Mouse (Mus musculus): ENCODE measurements around the gene Kcnh3. TPM values are rescaled to one million over a fixed set of nuclear protein-coding genes. Genes with fewer than 3 reads are reported as not detected.

Kcnh3 gene
- total RNA-seq (2018; cell fraction: chromatin; rRNA removed) = under 1 TPM in 8 of 26 experiments, not detected in 18; 0.20 to 0.87 (median 0.27) TPM
- under 1 TPM in 2 of 26 experiments, not detected in 24; 0.03 to 0.10 TPM for total RNA-seq (2018; cell fraction: cytosol; rRNA removed)
- under 1 TPM in 1 of 26 experiments, not detected in 25; 0.24 TPM for total RNA-seq (2018; cell fraction: nucleus; rRNA removed)
- not detected in 3 replicates for polyA plus RNA-seq (2018)

- WGBS (ENCODE audit: missing documents) = 3% methylated on average over 47 of the region's 66 CpGs
- Histone ChIP-seq H3K27ac (no peak within 1 kb of the TSS), H3K4me3 (ENCODE audit: inconsistent target) (no peak within 1 kb of the TSS), H3K36me3 (ENCODE audit: inconsistent target) (no peaks in the 10 kb centered on the region), H3K79me2 (ENCODE audit: inconsistent target) (no peaks in the 10 kb centered on the region)
Observed at GRCm38 (mm10) chr15:99224208-99224911, at the start of gene Kcnh3. Gene Kcnh3 (plus strand): TSS chr15:99224861.

DNA sequence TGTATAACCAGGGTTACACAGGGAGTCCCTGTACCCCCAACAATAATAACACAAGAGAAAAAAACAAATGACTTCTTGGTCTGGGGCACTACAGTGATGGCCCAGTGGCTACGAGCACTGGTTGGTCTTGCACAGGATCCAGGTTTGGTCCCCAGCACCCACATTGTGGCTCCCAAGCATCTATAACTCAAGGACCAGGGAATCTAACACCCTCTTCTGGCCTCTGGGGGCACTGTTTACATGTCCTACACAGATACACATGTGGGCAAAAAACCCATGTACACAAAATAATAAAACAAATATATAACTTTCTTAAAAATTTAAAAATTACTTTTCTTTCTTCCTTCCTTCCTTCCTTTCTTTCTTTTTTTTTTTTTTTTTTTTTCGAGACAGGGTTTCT lies 45.0 kb upstream of the Kcnh3 start:
- Histone ChIP-seq H3K79me2 (ENCODE audit: inconsistent target) (no peaks in the 10 kb centered on the region), H3K36me3 (ENCODE audit: inconsistent target) (no peaks in the 10 kb centered on the region), H3K4me3 (ENCODE audit: inconsistent target) (no peak overlapping the region), H3K27ac (no peak overlapping the region)
- WGBS (ENCODE audit: missing documents) = 100% methylated on average over 1 of the region's 2 CpGs

- Histone ChIP-seq H3K27ac (no peak overlapping the region), H3K36me3 (ENCODE audit: inconsistent target) (no peaks in the 10 kb centered on the region), H3K4me3 (ENCODE audit: inconsistent target) (no peak overlapping the region), H3K79me2 (ENCODE audit: inconsistent target) (no peaks in the 10 kb centered on the region)
- WGBS (ENCODE audit: missing documents) = 93% methylated on average over 9 of the region's 9 CpGs
Observed at GRCm38 (mm10) chr15:99184217-99184914, 40.3 kb upstream of the Kcnh3 start.

GRCm38 (mm10) chr15:99194358-99194757 lies 30.3 kb upstream of the Kcnh3 start:
- Histone ChIP-seq H3K79me2 (ENCODE audit: inconsistent target) (no peaks in the 10 kb centered on the region), H3K4me3 (ENCODE audit: inconsistent target) (no peak overlapping the region), H3K27ac (no peak overlapping the region), H3K36me3 (ENCODE audit: inconsistent target) (no peaks in the 10 kb centered on the region)
- WGBS (ENCODE audit: missing documents) = 91% methylated on average over 9 of the region's 10 CpGs

DNA sequence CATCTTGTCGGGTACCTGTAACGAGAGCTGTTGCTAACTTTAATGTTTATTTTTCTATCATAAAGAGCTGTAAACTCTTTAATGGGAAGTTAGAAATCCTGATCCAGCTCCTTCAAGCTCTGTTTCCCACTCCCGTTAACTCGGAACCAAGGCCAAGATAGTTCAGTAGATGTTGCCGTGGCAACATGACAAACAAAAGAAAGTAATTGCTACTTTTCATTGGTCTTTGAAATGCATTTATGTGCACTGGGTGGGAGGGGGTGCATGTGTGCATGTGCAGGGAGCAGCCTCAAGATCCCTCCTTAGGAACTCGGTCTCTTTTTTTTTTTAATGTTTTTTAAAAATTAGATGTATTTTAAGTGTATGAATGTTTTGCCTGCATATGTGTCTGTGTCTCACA lies 29.6 kb upstream of the Kcnh3 start:
- Histone ChIP-seq H3K4me3 (ENCODE audit: inconsistent target) (no peak overlapping the region), H3K27ac (no peak overlapping the region), H3K79me2 (ENCODE audit: inconsistent target) (no peaks in the 10 kb centered on the region), H3K36me3 (ENCODE audit: inconsistent target) (no peaks in the 10 kb centered on the region)
- 94% methylated on average over 6 of the region's 6 CpGs for WGBS (ENCODE audit: missing documents)

DNA sequence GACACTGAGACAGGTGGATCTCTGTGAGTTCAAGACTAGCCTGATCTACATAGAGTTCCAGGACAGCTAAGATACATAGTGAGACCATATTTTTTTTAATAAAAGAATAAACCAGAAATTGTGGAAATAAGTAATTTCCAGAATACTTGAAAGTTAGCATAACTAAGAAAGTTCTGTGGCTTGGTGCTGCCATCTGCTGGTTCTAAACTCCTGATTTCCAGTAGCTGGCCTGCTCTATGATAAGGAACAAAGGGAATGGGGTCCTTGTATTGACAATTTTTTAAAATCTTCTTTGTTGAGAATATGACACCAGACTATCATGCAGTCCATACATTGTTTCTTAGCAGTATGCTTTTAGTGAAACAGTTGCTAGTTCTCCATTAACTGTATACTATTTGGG lies 25.9 kb upstream of the Kcnh3 start:
- no peak overlapping the region for H3K27ac ChIP-seq
- H3K4me3 ChIP-seq (ENCODE audit: inconsistent target) = no peak overlapping the region
- no peaks in the 10 kb centered on the region for H3K79me2 ChIP-seq (ENCODE audit: inconsistent target)
- H3K36me3 ChIP-seq (ENCODE audit: inconsistent target) = no peaks in the 10 kb centered on the region

- H3K27ac ChIP-seq = no peak overlapping the region
- H3K79me2 ChIP-seq (ENCODE audit: inconsistent target) = no peaks in the 10 kb centered on the region
- WGBS (ENCODE audit: missing documents) = 94% methylated on average over 8 of the region's 8 CpGs
- H3K36me3 ChIP-seq (ENCODE audit: inconsistent target) = no peaks in the 10 kb centered on the region
- no peak overlapping the region for H3K4me3 ChIP-seq (ENCODE audit: inconsistent target)
Observed at GRCm38 (mm10) chr15:99205959-99206358, 18.7 kb upstream of the Kcnh3 start.

DNA sequence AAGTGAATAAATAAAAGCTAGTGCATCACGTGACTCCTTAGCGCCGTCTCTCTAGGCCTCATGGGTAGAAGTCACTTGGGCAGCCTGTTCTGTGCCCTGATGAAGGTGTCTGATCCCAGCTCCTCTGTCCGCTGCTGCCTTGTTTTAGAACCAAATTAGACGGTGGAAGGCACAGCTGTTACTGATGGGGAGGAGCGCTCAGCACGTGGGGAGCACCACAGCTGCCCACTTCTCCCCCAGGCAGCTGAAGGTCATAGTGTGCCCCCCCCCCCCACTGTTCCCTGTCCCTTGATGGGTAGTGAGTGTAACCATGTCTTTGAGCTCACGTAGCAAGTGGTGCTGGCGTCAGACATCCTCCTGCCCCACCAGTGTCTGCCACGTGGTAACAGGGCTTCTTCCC lies 11.5 kb upstream of the Kcnh3 start:
- 94% methylated on average over 9 of the region's 10 CpGs for WGBS (ENCODE audit: missing documents)
- H3K36me3 ChIP-seq (ENCODE audit: inconsistent target) = no peaks in the 10 kb centered on the region
- H3K79me2 ChIP-seq (ENCODE audit: inconsistent target) = no peaks in the 10 kb centered on the region
- H3K4me3 ChIP-seq (ENCODE audit: inconsistent target) = no peak overlapping the region
- H3K27ac ChIP-seq = no peak overlapping the region

GRCm38 (mm10) chr15:99214941-99215340 lies 9.7 kb upstream of the Kcnh3 start:
- Histone ChIP-seq H3K79me2 (ENCODE audit: inconsistent target) (no peaks in the 10 kb centered on the region), H3K36me3 (ENCODE audit: inconsistent target) (no peaks in the 10 kb centered on the region), H3K4me3 (ENCODE audit: inconsistent target) (no peak overlapping the region), H3K27ac (no peak overlapping the region)
- 88% methylated on average over 2 of the region's 2 CpGs for WGBS (ENCODE audit: missing documents)

- H3K36me3 ChIP-seq (ENCODE audit: inconsistent target) = no peaks in the 10 kb centered on the region
- H3K27ac ChIP-seq = no peak overlapping the region
- no peaks in the 10 kb centered on the region for H3K79me2 ChIP-seq (ENCODE audit: inconsistent target)
- no peak overlapping the region for H3K4me3 ChIP-seq (ENCODE audit: inconsistent target)
- 81% methylated on average over 11 of the region's 11 CpGs for WGBS (ENCODE audit: missing documents)
Observed at GRCm38 (mm10) chr15:99215741-99216463, 8.8 kb upstream of the Kcnh3 start.

DNA sequence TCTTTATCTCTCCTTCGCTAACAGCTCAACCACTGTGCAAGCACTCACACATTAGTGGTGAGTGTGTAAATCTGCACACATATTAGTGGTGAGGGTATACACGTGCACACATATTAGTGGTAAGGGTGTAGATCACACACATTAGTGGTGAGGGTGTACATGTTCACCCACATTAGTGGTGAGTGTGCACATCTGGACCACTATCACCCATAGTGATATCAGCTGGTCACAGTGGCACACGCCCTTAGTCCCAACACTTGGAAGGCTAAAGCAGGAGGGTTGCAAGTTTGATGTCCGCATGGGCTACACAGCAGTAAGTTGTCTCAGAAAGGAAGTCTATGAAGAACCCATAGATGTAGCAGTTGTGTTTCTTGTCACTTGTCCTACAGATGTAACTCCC lies 7.0 kb upstream of the Kcnh3 start:
- no peaks in the 10 kb centered on the region for H3K79me2 ChIP-seq (ENCODE audit: inconsistent target)
- WGBS (ENCODE audit: missing documents) = 96% methylated on average over 4 of the region's 4 CpGs
- H3K4me3 ChIP-seq (ENCODE audit: inconsistent target) = no peak overlapping the region
- no peak overlapping the region for H3K27ac ChIP-seq
- no peaks in the 10 kb centered on the region for H3K36me3 ChIP-seq (ENCODE audit: inconsistent target)

GRCm38 (mm10) chr15:99221315-99221952 lies 3.2 kb upstream of the Kcnh3 start:
- Histone ChIP-seq H3K36me3 (ENCODE audit: inconsistent target) (no peaks in the 10 kb centered on the region), H3K27ac (no peak overlapping the region), H3K4me3 (ENCODE audit: inconsistent target) (no peak overlapping the region), H3K79me2 (ENCODE audit: inconsistent target) (no peaks in the 10 kb centered on the region)
- WGBS (ENCODE audit: missing documents) = 36% methylated on average over 8 of the region's 8 CpGs

GRCm38 (mm10) chr15:99222794-99223584 lies 1.7 kb upstream of the Kcnh3 start:
- no peak overlapping the region for H3K27ac ChIP-seq
- H3K4me3 ChIP-seq (ENCODE audit: inconsistent target) = no peak overlapping the region
- H3K79me2 ChIP-seq (ENCODE audit: inconsistent target) = no peaks in the 10 kb centered on the region
- H3K36me3 ChIP-seq (ENCODE audit: inconsistent target) = no peaks in the 10 kb centered on the region
- 6% methylated on average over 18 of the region's 18 CpGs for WGBS (ENCODE audit: missing documents)
